13 mouse cellular contexts compared by ENCODE assay signal in genomic region chr1:77748483-77749465, GRCm38 (mm10).
DNase-seq lines count a peak whose midpoint lies in the region; ATAC-seq lines count a peak whose summit lies in the region.
"Had no signal": no experiment of that assay in that cellular context is flagged by ENCODE, and none has a peak within 500 bp of the region (broad histone marks: within the 10 kb centered on the region; RNA-seq: fewer than 3 reads in every experiment).

No protein-coding gene starts in this region.

- peak; percentile 5 for DNase-seq in kidney, adult 18-20 months
- no peak for DNase-seq in kidney, adult 11 months
- peak; percentile 34 for DNase-seq in NIH3T3 (ENCODE audit: low read depth)
- DNase-seq in adrenal gland, postnatal 36 days, result peak; percentile 43 to 44
- peak; percentile 79 for DNase-seq in kidney, postnatal 10 days
- DNase-seq in MN1 (ENCODE audit: low spot score), result no peak
- no peak for DNase-seq in heart, adult 11 months
- DNase-seq: cerebellum, adult 18-20 months; gastrocnemius, adult 2 months; heart, postnatal 36 days; thymus, adult 18-20 months had no signal

- no peak for ATAC-seq in CD4-positive, CD25-positive, alpha-beta regulatory T cell, adult 4 months
- ATAC-seq: activated CD4-positive, CD25-positive, alpha-beta regulatory T cell, adult 4 months had no signal

Comparison
In these comparisons a context has a peak if more than half of its experiments do, and no peak if none do; other contexts are left out.
1. DNase-seq: peak in kidney, adult 18-20 months (single experiment), NIH3T3 (single experiment), adrenal gland, postnatal 36 days (2 of 2) and kidney, postnatal 10 days (single experiment); none in kidney, adult 11 months (single experiment), MN1 (single experiment) and heart, adult 11 months (single experiment).